Mouse (Mus musculus): ENCODE data around the gene Frmd5. TPM values are rescaled to one million over a fixed set of nuclear protein-coding genes. Genes with fewer than 3 reads are reported as not detected.

Frmd5 gene
- not detected in 4 replicates for total RNA-seq (2023; ENCODE audit: inconsistent age)

DNA sequence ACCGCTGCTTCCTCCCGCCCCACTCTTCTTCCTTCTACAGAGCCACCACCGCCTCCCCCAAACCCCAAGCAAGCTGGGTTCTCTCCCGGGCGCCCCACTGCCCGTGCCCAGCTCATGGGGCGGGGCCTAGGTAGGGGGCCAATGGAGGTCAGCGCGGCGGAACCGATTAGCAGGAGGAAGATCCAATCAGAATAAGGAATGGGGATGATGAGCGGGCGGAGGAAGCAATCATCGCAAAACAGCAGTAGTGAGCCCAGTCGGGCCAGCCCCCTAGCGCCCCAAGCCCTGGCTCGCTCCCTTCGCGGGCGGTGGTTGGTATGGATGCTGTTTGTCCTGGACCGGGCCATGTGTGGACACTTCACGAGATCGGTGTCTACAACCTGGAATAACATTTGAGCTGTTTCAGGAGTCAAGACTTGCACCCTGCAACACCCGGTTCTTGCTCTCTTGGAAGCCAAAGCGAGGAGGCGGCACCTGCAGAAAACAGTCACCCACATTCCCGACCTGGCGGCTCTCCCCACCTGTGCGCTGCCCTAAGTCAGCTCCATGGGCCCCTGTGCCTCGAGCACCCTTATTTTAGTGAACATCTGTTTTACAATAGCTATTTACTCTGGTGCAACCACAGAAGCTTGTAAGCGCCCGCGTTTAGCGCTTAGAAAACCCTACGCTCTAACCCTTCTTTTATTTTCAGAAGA lies at the start of gene Frmd5:
TSS of gene Frmd5 (minus strand) at position 129 of the 695 bp plus-strand sequence.

DNA sequence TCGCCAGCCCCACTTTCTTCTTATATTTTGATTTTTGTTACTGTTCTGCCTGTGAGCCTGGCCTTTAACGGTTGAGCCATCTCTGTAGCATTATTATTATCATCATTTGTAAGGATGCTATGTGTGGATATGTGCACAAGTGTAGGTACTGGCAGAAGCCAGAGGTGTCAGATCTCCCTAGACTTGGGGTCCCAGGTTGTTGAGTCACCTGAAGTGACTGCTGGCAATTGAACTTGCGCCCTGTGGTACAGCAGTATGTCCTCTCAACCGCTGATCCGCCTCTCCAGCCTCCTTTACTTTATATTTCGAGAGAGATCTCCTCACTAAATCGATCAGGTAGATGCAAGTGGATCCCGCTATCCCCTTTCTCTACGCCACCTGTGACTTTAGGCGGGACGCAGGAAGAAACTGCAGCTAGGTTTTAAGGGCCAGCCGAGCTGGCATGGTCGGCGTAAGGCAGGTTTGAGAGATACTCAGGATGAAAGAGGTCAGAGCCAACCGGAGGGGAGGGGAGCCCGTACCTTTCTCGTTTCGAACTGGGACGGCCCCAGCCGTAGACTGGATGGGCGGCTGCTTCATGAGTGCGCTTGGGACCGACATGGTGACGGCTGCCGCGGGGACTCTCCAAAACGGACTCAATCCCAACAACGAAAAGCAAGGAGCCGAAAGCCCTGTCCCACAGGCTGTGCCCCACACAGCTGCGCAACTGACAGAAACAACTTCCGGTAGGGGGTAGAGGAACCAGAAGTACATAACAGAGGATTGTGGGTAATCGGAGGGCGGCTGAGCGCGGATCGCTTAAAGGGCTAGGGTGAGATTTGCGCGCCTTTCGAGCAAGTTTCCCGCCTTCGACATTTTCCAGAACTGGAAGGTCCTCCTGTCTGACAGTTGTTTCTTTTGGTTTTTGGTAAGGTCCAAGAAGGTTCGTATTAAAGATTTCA lies 300.7 kb downstream of the Frmd5 start, which contains the start of the genes Mfap1a and Wdr76:
TSS of gene Mfap1a (minus strand) at position 724 of the 941 bp plus-strand sequence.
TSS of gene Wdr76 (plus strand) at position 782 of the 941 bp plus-strand sequence.

Other genes starting within 250 kb of the Frmd5 start
- gene Casc4, start 59.9 kb upstream of the Frmd5 start, total RNA-seq (2023; ENCODE audit: inconsistent age) = 9.1 to 14.0 TPM (median 11.6 TPM) in 4 replicates
- 37.8 to 43.2 TPM (median 42.4 TPM) in 4 replicates for gene Ctdspl2, start 148.9 kb upstream of the Frmd5 start, total RNA-seq (2023; ENCODE audit: inconsistent age)
- gene Mageb3, start 149.0 kb upstream of the Frmd5 start, total RNA-seq (2023; ENCODE audit: inconsistent age) = not detected in 4 replicates
- 35.7 to 41.9 TPM (median 38.1 TPM) in 4 replicates for gene Eif3j1, start 221.5 kb upstream of the Frmd5 start, total RNA-seq (2023; ENCODE audit: inconsistent age)